Mouse (Mus musculus): ENCODE measurements around the gene Slc24a3.

GRCm38 (mm10) chr2:145457106-145457747 lies 289.7 kb downstream of the Slc24a3 start:
- no peak for TF ChIP-seq HCFC1 (IDR thresholded peaks at IDR 0.05; ENCODE audit: borderline replicate concordance, insufficient read depth, low read length)
- TF ChIP-seq ZC3H11A (IDR thresholded peaks at IDR 0.05; ENCODE audit: borderline replicate concordance, low read depth, low read length): no peak
- no peak for TF ChIP-seq CHD2 (IDR thresholded peaks at IDR 0.05; ENCODE audit: low read depth, low read length)
- TF ChIP-seq ZNF384 (IDR thresholded peaks at IDR 0.05; ENCODE audit: low read depth, low read length): no peak
- no peak for TF ChIP-seq MAFK (IDR thresholded peaks at IDR 0.05; ENCODE audit: insufficient read depth, low read depth, low read length)
